Mouse (Mus musculus) cerebral cortex, adult 2 months (tissue): ENCODE results near the gene She.

ENCODE experiments used
- WGBS: fragments of 180-500 bp; shearing (Covaris S2); methylation state at CpG from one replicate; pipeline ENCODE4 v1.1.7; 2018; 5-methylcytosine and 5-hydroxymethylcytosine counted together

Gene She

GRCm38 (mm10) chr3:89818605-89819004 lies 12.6 kb upstream of the She start:
- 61% methylated on average over 3 of the region's 3 CpGs for WGBS

GRCm38 (mm10) chr3:89819897-89820296 lies 11.3 kb upstream of the She start:
- WGBS = 76% methylated on average over 7 of the region's 7 CpGs

GRCm38 (mm10) chr3:89820311-89821095 lies 10.7 kb upstream of the She start:
- 78% methylated on average over 12 of the region's 12 CpGs for WGBS

GRCm38 (mm10) chr3:89821096-89821513 lies 10.1 kb upstream of the She start:
- 89% methylated on average over 11 of the region's 11 CpGs for WGBS

- 81% methylated on average over 10 of the region's 10 CpGs for WGBS
These were observed 9.4 kb upstream of the She start for GRCm38 (mm10) chr3:89821548-89822480.

GRCm38 (mm10) chr3:89823594-89823993 lies 7.6 kb upstream of the She start:
- 59% methylated on average over 2 of the region's 2 CpGs for WGBS

- 89% methylated on average over 3 of the region's 3 CpGs for WGBS
These were observed 4.9 kb upstream of the She start for GRCm38 (mm10) chr3:89826295-89826694.

- 65% methylated on average over 8 of the region's 8 CpGs for WGBS
These were observed 4.2 kb downstream of the She start for GRCm38 (mm10) chr3:89835362-89835761.

GRCm38 (mm10) chr3:89842258-89842657 lies 11.1 kb downstream of the She start:
- 75% methylated on average over 4 of the region's 4 CpGs for WGBS

GRCm38 (mm10) chr3:89843148-89843547 lies 12.0 kb downstream of the She start:
- 60% methylated on average over 9 of the region's 9 CpGs for WGBS

- 80% methylated on average over 9 of the region's 9 CpGs for WGBS
These were observed 14.6 kb downstream of the She start for GRCm38 (mm10) chr3:89845814-89846213.

GRCm38 (mm10) chr3:89847126-89847525 lies 16.0 kb downstream of the She start:
- 86% methylated on average over 3 of the region's 3 CpGs for WGBS

GRCm38 (mm10) chr3:89847596-89847995 lies 16.4 kb downstream of the She start:
- WGBS = 80% methylated on average over 6 of the region's 6 CpGs

- WGBS = 81% methylated on average over 6 of the region's 6 CpGs
These were observed 16.9 kb downstream of the She start for GRCm38 (mm10) chr3:89848083-89848482.

- WGBS = 71% methylated on average over 5 of the region's 5 CpGs
These were observed 22.6 kb downstream of the She start for GRCm38 (mm10) chr3:89853752-89854151.

GRCm38 (mm10) chr3:89857353-89857752 lies 26.2 kb downstream of the She start:
- WGBS = 87% methylated on average over 3 of the region's 3 CpGs

- WGBS = 10% methylated on average over 4 of the region's 4 CpGs
These were observed 27.0 kb downstream of the She start for GRCm38 (mm10) chr3:89858123-89858522.

GRCm38 (mm10) chr3:89858888-89859287 lies 27.7 kb downstream of the She start:
- 20% methylated on average over 8 of the region's 8 CpGs for WGBS

GRCm38 (mm10) chr3:89859936-89860335 lies 28.8 kb downstream of the She start:
- 67% methylated on average over 3 of the region's 3 CpGs for WGBS

GRCm38 (mm10) chr3:89860343-89860742 lies 29.2 kb downstream of the She start:
- 80% methylated on average over 3 of the region's 3 CpGs for WGBS

GRCm38 (mm10) chr3:89861070-89861469 lies 29.9 kb downstream of the She start:
- 16% methylated on average over 4 of the region's 4 CpGs for WGBS

- 83% methylated on average over 8 of the region's 8 CpGs for WGBS
These were observed 31.1 kb downstream of the She start for GRCm38 (mm10) chr3:89862182-89862761.
